Mouse (Mus musculus): Measurements from ENCODE around the gene Ep300. TPM values are rescaled to one million over a fixed set of nuclear protein-coding genes. Genes with fewer than 3 reads are reported as not detected.

Gene Ep300
- polyA plus RNA-seq, 1 experiment = 19.2 TPM

DNA sequence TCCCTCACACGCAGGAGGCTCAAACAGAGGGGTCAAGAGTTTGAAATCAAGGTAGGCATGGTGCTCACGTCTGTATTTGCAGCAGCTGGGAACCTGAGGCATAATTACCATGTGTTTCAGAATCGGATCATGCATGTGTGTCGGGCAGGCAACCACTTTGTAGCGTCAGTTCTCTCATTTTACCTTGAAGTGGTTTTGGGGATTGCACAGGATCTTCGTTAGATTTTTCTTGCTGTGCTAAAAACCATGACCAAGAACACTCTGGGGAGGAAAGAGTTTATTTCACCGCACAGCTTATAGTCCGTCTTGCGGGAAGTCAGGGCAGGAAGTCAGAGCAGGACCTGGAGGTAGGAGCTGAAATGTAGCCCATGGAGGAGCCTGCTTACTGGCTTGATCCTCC lies 23.2 kb upstream of the Ep300 start:
- no peaks in the 10 kb centered on the region for H3K36me3 ChIP-seq (ENCODE audit: control insufficient read depth, insufficient read depth)
- H3K27me3 ChIP-seq (ENCODE audit: control insufficient read depth, insufficient read depth, insufficient read length) = peaks cover 13% of the 10 kb centered on the region
- H3ac ChIP-seq (ENCODE audit: control insufficient read depth, insufficient read length, low read depth) = no peak overlapping the region
- TF ChIP-seq FOSL1 (IDR thresholded peaks at IDR 0.05; ENCODE audit: insufficient read depth, low read length, poor library complexity, severe bottlenecking) (no peak), MAX (IDR thresholded peaks at IDR 0.05) (no peak), CTCF (IDR thresholded peaks at IDR 0.05; ENCODE audit: control insufficient read depth, insufficient read depth, insufficient read length) (no peak), MYOD1 (IDR thresholded peaks at IDR 0.05; ENCODE audit: control insufficient read depth, insufficient read length, low read depth) (no peak), USF1 (IDR thresholded peaks at IDR 0.05; ENCODE audit: low read depth) (no peak), CEBPB (IDR thresholded peaks at IDR 0.05; ENCODE audit: low read depth) (no peak), MYOG (IDR thresholded peaks at IDR 0.05; ENCODE audit: control insufficient read depth, extremely low read depth, insufficient read length) (no peak)
- no peaks in the 10 kb centered on the region for H3K79me2 ChIP-seq (ENCODE audit: control insufficient read depth, insufficient read depth)
- no peaks in the 10 kb centered on the region for H3K79me3 ChIP-seq (ENCODE audit: low read depth)
- no peak overlapping the region for H3K4me3 ChIP-seq (ENCODE audit: insufficient read depth, poor library complexity, severe bottlenecking)

DNA sequence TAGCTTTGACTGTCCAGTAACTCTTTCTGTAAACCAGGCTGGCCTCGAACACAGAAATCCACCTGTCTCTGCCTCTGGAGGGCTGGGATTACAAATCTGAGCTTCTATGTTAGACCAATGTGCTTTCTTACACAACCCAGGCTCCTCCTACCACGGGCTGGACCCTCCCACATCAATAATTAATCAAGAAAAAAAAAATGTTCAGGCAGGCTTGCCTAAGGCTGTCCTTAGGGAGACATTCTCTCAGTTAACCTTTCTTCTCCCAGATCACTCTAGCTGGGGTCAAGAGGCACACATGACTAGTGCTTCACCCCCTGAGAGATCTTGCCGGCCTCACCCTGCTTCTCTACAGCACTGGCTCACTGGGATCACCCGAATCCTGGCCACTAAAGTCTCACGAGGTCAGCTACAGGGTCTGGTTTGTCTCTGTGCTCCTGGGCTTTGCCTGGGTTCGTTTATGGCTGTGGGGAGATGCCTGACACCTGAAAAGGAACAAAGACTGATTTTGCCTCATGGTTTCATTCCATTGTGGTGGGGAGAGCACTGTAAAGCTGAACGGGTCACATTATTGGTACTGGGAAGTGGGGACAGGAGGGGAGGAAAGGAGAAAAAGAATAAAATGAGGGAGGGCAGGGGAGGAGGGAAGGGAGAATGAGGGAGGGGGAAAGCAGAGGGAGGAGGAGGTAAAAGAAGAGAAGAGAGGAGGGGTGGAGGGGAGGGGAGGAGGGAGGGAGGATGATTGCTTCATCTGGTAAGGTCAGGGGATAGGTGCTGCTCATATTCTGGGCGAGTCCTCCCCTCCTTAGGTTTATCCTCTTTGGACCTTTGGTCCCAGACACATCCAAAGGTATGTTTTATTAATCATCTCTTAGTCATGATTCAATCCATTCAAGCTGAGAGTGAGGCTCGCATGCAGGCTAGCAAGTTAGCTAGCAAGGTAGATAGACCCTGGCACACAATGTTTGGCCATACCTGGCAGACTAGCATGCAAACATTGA lies 22.4 kb upstream of the Ep300 start:
- Histone ChIP-seq H3K36me3 (ENCODE audit: control insufficient read depth, insufficient read depth) (no peaks in the 10 kb centered on the region), H3K79me2 (ENCODE audit: control insufficient read depth, insufficient read depth) (no peaks in the 10 kb centered on the region), H3K79me3 (ENCODE audit: low read depth) (no peaks in the 10 kb centered on the region), H3ac (ENCODE audit: control insufficient read depth, insufficient read length, low read depth) (no peak overlapping the region), H3K27me3 (ENCODE audit: control insufficient read depth, insufficient read depth, insufficient read length) (peaks cover 13% of the 10 kb centered on the region), H3K4me3 (ENCODE audit: insufficient read depth, poor library complexity, severe bottlenecking) (no peak overlapping the region)
- TF ChIP-seq MAX (IDR thresholded peaks at IDR 0.05) (no peak), USF1 (IDR thresholded peaks at IDR 0.05; ENCODE audit: low read depth) (no peak), CTCF (IDR thresholded peaks at IDR 0.05; ENCODE audit: control insufficient read depth, insufficient read depth, insufficient read length) (no peak), CEBPB (IDR thresholded peaks at IDR 0.05; ENCODE audit: low read depth) (no peak), MYOG (IDR thresholded peaks at IDR 0.05; ENCODE audit: control insufficient read depth, extremely low read depth, insufficient read length) (no peak), FOSL1 (IDR thresholded peaks at IDR 0.05; ENCODE audit: insufficient read depth, low read length, poor library complexity, severe bottlenecking) (no peak), MYOD1 (IDR thresholded peaks at IDR 0.05; ENCODE audit: control insufficient read depth, insufficient read length, low read depth) (no peak)

DNA sequence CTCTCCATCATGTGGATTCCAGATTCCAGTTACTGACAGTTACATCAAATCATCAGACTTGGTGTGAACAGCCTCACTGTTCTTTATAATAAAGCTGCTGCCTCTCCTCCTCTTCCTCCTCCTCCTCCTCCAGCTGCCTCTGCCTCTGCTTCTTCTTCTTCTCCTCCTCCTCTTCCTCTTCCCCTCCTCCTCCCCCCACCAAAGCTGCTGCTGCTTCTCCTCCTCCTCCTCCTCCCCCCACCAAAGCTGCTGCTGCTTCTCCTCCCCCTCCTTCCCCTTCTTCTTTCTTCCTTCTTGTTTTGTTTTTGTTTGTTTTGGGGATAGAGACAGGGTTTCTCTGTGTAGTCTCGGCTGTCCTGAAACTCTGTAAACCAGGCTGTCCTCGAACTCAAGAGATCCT lies 17.1 kb upstream of the Ep300 start:
- H3K4me3 ChIP-seq (ENCODE audit: insufficient read depth, poor library complexity, severe bottlenecking) = no peak overlapping the region
- no peak for TF ChIP-seq USF1 (IDR thresholded peaks at IDR 0.05; ENCODE audit: low read depth)
- TF ChIP-seq MYOG (IDR thresholded peaks at IDR 0.05; ENCODE audit: control insufficient read depth, extremely low read depth, insufficient read length) = no peak
- TF ChIP-seq FOSL1 (IDR thresholded peaks at IDR 0.05; ENCODE audit: insufficient read depth, low read length, poor library complexity, severe bottlenecking) = no peak
- no peak for TF ChIP-seq MAX (IDR thresholded peaks at IDR 0.05)
- TF ChIP-seq CEBPB (IDR thresholded peaks at IDR 0.05; ENCODE audit: low read depth) = no peak
- TF ChIP-seq CTCF (IDR thresholded peaks at IDR 0.05; ENCODE audit: control insufficient read depth, insufficient read depth, insufficient read length) = no peak
- TF ChIP-seq MYOD1 (IDR thresholded peaks at IDR 0.05; ENCODE audit: control insufficient read depth, insufficient read length, low read depth) = no peak
- H3K27me3 ChIP-seq (ENCODE audit: control insufficient read depth, insufficient read depth, insufficient read length) = peaks cover 3% of the 10 kb centered on the region
- no peaks in the 10 kb centered on the region for H3K36me3 ChIP-seq (ENCODE audit: control insufficient read depth, insufficient read depth)
- H3K79me2 ChIP-seq (ENCODE audit: control insufficient read depth, insufficient read depth) = no peaks in the 10 kb centered on the region
- no peak overlapping the region for H3ac ChIP-seq (ENCODE audit: control insufficient read depth, insufficient read length, low read depth)
- H3K79me3 ChIP-seq (ENCODE audit: low read depth) = no peaks in the 10 kb centered on the region

DNA sequence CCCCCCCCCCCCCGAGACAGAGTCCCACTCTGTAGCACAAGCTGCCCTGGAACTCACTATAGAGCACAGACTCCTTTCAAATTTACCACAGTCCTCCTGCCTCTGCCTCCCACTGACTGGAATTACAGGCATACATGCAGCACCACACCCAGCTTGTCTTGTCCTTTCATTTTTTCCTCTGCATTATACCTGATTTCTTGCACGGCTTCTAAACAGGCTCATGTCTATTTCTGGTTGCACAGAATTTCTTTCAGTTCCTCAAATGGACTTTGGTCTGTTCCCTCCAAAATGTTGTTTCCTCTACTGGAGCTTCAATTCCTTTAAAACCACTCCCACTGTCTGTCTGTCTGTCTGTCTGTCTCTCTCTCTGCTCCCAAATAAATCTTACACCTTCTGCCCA lies 16.6 kb upstream of the Ep300 start:
- no peak for TF ChIP-seq CTCF (IDR thresholded peaks at IDR 0.05; ENCODE audit: control insufficient read depth, insufficient read depth, insufficient read length)
- TF ChIP-seq USF1 (IDR thresholded peaks at IDR 0.05; ENCODE audit: low read depth) = no peak
- no peak for TF ChIP-seq FOSL1 (IDR thresholded peaks at IDR 0.05; ENCODE audit: insufficient read depth, low read length, poor library complexity, severe bottlenecking)
- no peak for TF ChIP-seq MAX (IDR thresholded peaks at IDR 0.05)
- no peak for TF ChIP-seq MYOD1 (IDR thresholded peaks at IDR 0.05; ENCODE audit: control insufficient read depth, insufficient read length, low read depth)
- TF ChIP-seq CEBPB (IDR thresholded peaks at IDR 0.05; ENCODE audit: low read depth) = no peak
- TF ChIP-seq MYOG (IDR thresholded peaks at IDR 0.05; ENCODE audit: control insufficient read depth, extremely low read depth, insufficient read length) = no peak
- Histone ChIP-seq H3ac (ENCODE audit: control insufficient read depth, insufficient read length, low read depth) (no peak overlapping the region), H3K79me3 (ENCODE audit: low read depth) (no peaks in the 10 kb centered on the region), H3K4me3 (ENCODE audit: insufficient read depth, poor library complexity, severe bottlenecking) (no peak overlapping the region), H3K27me3 (ENCODE audit: control insufficient read depth, insufficient read depth, insufficient read length) (no peaks in the 10 kb centered on the region), H3K79me2 (ENCODE audit: control insufficient read depth, insufficient read depth) (no peaks in the 10 kb centered on the region), H3K36me3 (ENCODE audit: control insufficient read depth, insufficient read depth) (no peaks in the 10 kb centered on the region)

DNA sequence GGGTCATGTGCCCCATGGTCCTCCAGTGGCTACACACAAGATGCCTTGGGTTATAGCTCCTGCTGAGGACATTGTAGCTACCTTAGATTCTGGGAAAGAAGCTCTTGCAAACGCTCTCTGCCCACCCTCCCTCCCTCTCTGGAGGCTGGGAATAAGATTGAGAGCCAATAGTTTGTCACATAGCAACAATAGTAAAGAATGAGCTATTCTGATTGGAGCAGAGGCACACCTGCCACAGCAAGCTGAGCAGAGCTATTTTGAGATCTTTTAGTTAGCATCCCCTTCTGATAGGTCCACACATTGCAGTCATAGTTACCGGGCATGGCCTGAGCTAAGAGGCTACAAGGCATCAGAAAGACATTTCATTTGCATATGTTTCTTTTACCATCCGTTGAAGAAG lies 8.2 kb upstream of the Ep300 start:
- Histone ChIP-seq H3K4me3 (ENCODE audit: insufficient read depth, poor library complexity, severe bottlenecking) (no peak overlapping the region), H3K36me3 (ENCODE audit: control insufficient read depth, insufficient read depth) (no peaks in the 10 kb centered on the region), H3ac (ENCODE audit: control insufficient read depth, insufficient read length, low read depth) (no peak overlapping the region), H3K27me3 (ENCODE audit: control insufficient read depth, insufficient read depth, insufficient read length) (no peaks in the 10 kb centered on the region), H3K79me2 (ENCODE audit: control insufficient read depth, insufficient read depth) (no peaks in the 10 kb centered on the region), H3K79me3 (ENCODE audit: low read depth) (no peaks in the 10 kb centered on the region)
- TF ChIP-seq MYOG (IDR thresholded peaks at IDR 0.05; ENCODE audit: control insufficient read depth, extremely low read depth, insufficient read length) (no peak), MYOD1 (IDR thresholded peaks at IDR 0.05; ENCODE audit: control insufficient read depth, insufficient read length, low read depth) (no peak), CEBPB (IDR thresholded peaks at IDR 0.05; ENCODE audit: low read depth) (no peak), MAX (IDR thresholded peaks at IDR 0.05) (no peak), FOSL1 (IDR thresholded peaks at IDR 0.05; ENCODE audit: insufficient read depth, low read length, poor library complexity, severe bottlenecking) (no peak), USF1 (IDR thresholded peaks at IDR 0.05; ENCODE audit: low read depth) (no peak), CTCF (IDR thresholded peaks at IDR 0.05; ENCODE audit: control insufficient read depth, insufficient read depth, insufficient read length) (no peak)
